In genomic region chr2:75692369-75692768, GRCm38 (mm10) we compare ENCODE assay signal across 25 mouse cellular contexts. TPM values are rescaled to one million over a fixed set of nuclear protein-coding genes. Genes with fewer than 3 reads are reported as not detected.
DNase-seq lines count a peak whose midpoint lies in the region; ATAC-seq and TF ChIP-seq lines count a peak whose summit lies in the region.
"Had no signal": no experiment of that assay in that cellular context is flagged by ENCODE, and none has a peak within 500 bp of the region (broad histone marks: within the 10 kb centered on the region; RNA-seq: fewer than 3 reads in every experiment).

No protein-coding gene starts in this region.

- no peak overlapping the region for H3K9ac ChIP-seq in heart, adult 2 months (ENCODE audit: low read depth, low read length)
- peak overlapping the region; percentile 34; the same call in 1 of the 2 replicates for H3K9ac ChIP-seq in heart, embryonic 14.5 days (ENCODE audit: low read length)
- H3K9ac ChIP-seq in heart, postnatal 0 days (replicated peaks; ENCODE audit: low read depth, low read length): 0 out of 2 replicates have a peak overlapping the region, but pooled peaks have one; percentile 9
- H3K9ac ChIP-seq in forebrain, embryonic 13.5 days: no peak overlapping the region
- H3K9ac ChIP-seq: embryonic facial prominence, embryonic 12.5 days; forebrain, embryonic 15.5 days; hindbrain, embryonic 15.5 days; limb, embryonic 13.5 days; lung, embryonic 15.5 days; midbrain, embryonic 12.5 days; neural tube, embryonic 13.5 days had no signal

- ATAC-seq in heart, embryonic 14.5 days (ENCODE audit: insufficient number of reproducible peaks, insufficient read depth, low FRiP score, low read depth): no peak
- no peak for ATAC-seq in heart, postnatal 0 days (ENCODE audit: insufficient read depth, low read depth)
- no peak for ATAC-seq in forebrain, embryonic 13.5 days
- ATAC-seq: forebrain, embryonic 15.5 days; Patski had no signal

- TF ChIP-seq EP300 in heart, adult 2 months (IDR thresholded peaks at IDR 0.05; ENCODE audit: insufficient read depth, low read depth, low read length): no peak
- TF ChIP-seq EP300 in heart, postnatal 0 days (IDR thresholded peaks at IDR 0.05; ENCODE audit: low read depth): no peak

- no peak overlapping the region for H3K4me3 ChIP-seq in heart, adult 2 months
- H3K4me3 ChIP-seq in heart, embryonic 14.5 days (ENCODE audit: control insufficient read depth in 1 of 2, insufficient read depth in 1 of 2, low read depth in 1 of 2, low read length in 2 of 2): no peak overlapping the region
- no peak overlapping the region for H3K4me3 ChIP-seq in brown adipose tissue, adult 24 weeks (ENCODE audit: insufficient read depth, low read depth, low read length)
- H3K4me3 ChIP-seq in heart, postnatal 0 days (ENCODE audit: low read depth, low read length): no peak overlapping the region
- no peak overlapping the region for H3K4me3 ChIP-seq in forebrain, embryonic 13.5 days
- H3K4me3 ChIP-seq: embryonic facial prominence, embryonic 12.5 days; forebrain, embryonic 15.5 days; hindbrain, embryonic 10.5 days; hindbrain, embryonic 15.5 days; limb, embryonic 13.5 days; lung, embryonic 15.5 days; midbrain, embryonic 12.5 days; neural tube, embryonic 13.5 days had no signal

- H3K4me1 ChIP-seq in heart, adult 2 months (ENCODE audit: control insufficient read depth, insufficient read depth, low read length): peaks cover 53% of the 10 kb centered on the region
- peaks cover 38 to 81% of the 10 kb centered on the region in 2 experiments for H3K4me1 ChIP-seq in heart, embryonic 14.5 days (ENCODE audit: control insufficient read depth in 2 of 2, insufficient read depth in 2 of 2, low read length in 2 of 2)
- H3K4me1 ChIP-seq in brown adipose tissue, adult 24 weeks (ENCODE audit: control insufficient read depth, insufficient read depth, insufficient read length, low read length): peaks cover 62% of the 10 kb centered on the region
- peaks cover 77% of the 10 kb centered on the region for H3K4me1 ChIP-seq in heart, postnatal 0 days (ENCODE audit: control insufficient read depth, insufficient read depth)
- 0 out of 2 replicates have a peak, but pooled peaks cover 5% of the 10 kb centered on the region for H3K4me1 ChIP-seq in forebrain, embryonic 13.5 days
- H3K4me1 ChIP-seq: forebrain, embryonic 15.5 days; hindbrain, embryonic 15.5 days had no signal

- TF ChIP-seq POLR2A in heart, adult 2 months (IDR thresholded peaks at IDR 0.05; ENCODE audit: insufficient read depth, low read depth, low read length): no peak

- H3K79me2 ChIP-seq in heart, adult 2 months (replicated peaks; ENCODE audit: control insufficient read depth, insufficient read depth, low read length): peaks cover 14% of the 10 kb centered on the region

- no peak for DNase-seq in heart, adult 2 months
- DNase-seq in heart, postnatal 10 days: no peak
- DNase-seq in heart, postnatal 25 days (ENCODE audit: low spot score): no peak
- no peak for DNase-seq in heart, postnatal 0 days (ENCODE audit: low spot score)
- DNase-seq: adrenal gland, postnatal 14 days; cerebellum, adult 11-12 months; cerebellum, adult 9-11 months; embryo, embryonic 11 days; kidney, adult 9 months; kidney, postnatal 10 days; thymus, adult 2 months; thymus, postnatal 36 days had no signal

- intact Hi-C loops in heart, adult 2 months (cut with DNase I): no loop called here
- intact Hi-C loops in heart, postnatal 10 days (cut with DNase I): no loop called here
- intact Hi-C loops in heart, postnatal 25 days (cut with DNase I): no loop called here

- no peak overlapping the region for H3K4me2 ChIP-seq in heart, embryonic 14.5 days (ENCODE audit: low read length)
- no peak overlapping the region for H3K4me2 ChIP-seq in heart, postnatal 0 days (ENCODE audit: low read depth, low read length)
- no peak overlapping the region for H3K4me2 ChIP-seq in forebrain, embryonic 13.5 days
- H3K4me2 ChIP-seq: embryonic facial prominence, embryonic 12.5 days; forebrain, embryonic 15.5 days; hindbrain, embryonic 15.5 days; limb, embryonic 13.5 days; liver, embryonic 11.5 days; lung, embryonic 15.5 days; midbrain, embryonic 12.5 days; neural tube, embryonic 13.5 days had no signal

- whole genome bisulfite sequencing in heart, adult 2 months: 67% methylated on average over 6 of the region's 6 CpGs
- 76% methylated on average over 6 of the region's 6 CpGs for WGBS in heart, embryonic 14.5 days
- WGBS in heart, postnatal 0 days: 68% methylated on average over 6 of the region's 6 CpGs
- WGBS in forebrain, embryonic 13.5 days: 91% methylated on average over 6 of the region's 6 CpGs

- no peak for TF ChIP-seq CTCF in heart, adult 2 months (IDR thresholded peaks at IDR 0.05)
- no peak for TF ChIP-seq CTCF in heart, postnatal 0 days (IDR thresholded peaks at IDR 0.05; ENCODE audit: low read depth)

- no peaks in the 10 kb centered on the region for H3K9me3 ChIP-seq in heart, embryonic 14.5 days (ENCODE audit: control insufficient read depth, low read length)
- no peaks in the 10 kb centered on the region for H3K9me3 ChIP-seq in heart, postnatal 0 days (replicated peaks; ENCODE audit: control insufficient read depth, low read length)
- no peaks in the 10 kb centered on the region for H3K9me3 ChIP-seq in forebrain, embryonic 13.5 days (replicated peaks)
- H3K9me3 ChIP-seq: embryonic facial prominence, embryonic 12.5 days; forebrain, embryonic 15.5 days; hindbrain, embryonic 10.5 days; hindbrain, embryonic 15.5 days; limb, embryonic 13.5 days; lung, embryonic 15.5 days; midbrain, embryonic 12.5 days; neural tube, embryonic 13.5 days had no signal

- peaks cover 61% of the 10 kb centered on the region for H3K36me3 ChIP-seq in heart, adult 2 months (ENCODE audit: control insufficient read depth, insufficient read depth, low read length)
- 0 out of 2 replicates have a peak, but pooled peaks cover 8% of the 10 kb centered on the region for H3K36me3 ChIP-seq in heart, embryonic 14.5 days (ENCODE audit: control insufficient read depth, insufficient read depth, low read length)
- no peaks in the 10 kb centered on the region for H3K36me3 ChIP-seq in heart, postnatal 0 days (replicated peaks; ENCODE audit: control insufficient read depth, insufficient read depth, low read length)
- H3K36me3 ChIP-seq in forebrain, embryonic 13.5 days (ENCODE audit: poor library complexity, severe bottlenecking): no peaks in the 10 kb centered on the region
- H3K36me3 ChIP-seq: embryonic facial prominence, embryonic 12.5 days; forebrain, embryonic 15.5 days; hindbrain, embryonic 10.5 days; hindbrain, embryonic 15.5 days; midbrain, embryonic 12.5 days; neural tube, embryonic 13.5 days had no signal

- H3K27ac ChIP-seq in heart, adult 2 months: peak overlapping the region; percentile 8
- H3K27ac ChIP-seq in heart, embryonic 14.5 days (replicated peaks in 1 of 2; ENCODE audit: control insufficient read depth in 1 of 2, insufficient read depth in 1 of 2, low read depth in 2 of 2, low read length in 2 of 2): peak overlapping the region; percentile 29 to 56; a peak in 2 of 4 replicates
- peak overlapping the region; percentile 7; the same call in 1 of the 2 replicates for H3K27ac ChIP-seq in brown adipose tissue, adult 24 weeks (replicated peaks; ENCODE audit: low read depth, low read length)
- H3K27ac ChIP-seq in heart, postnatal 0 days (ENCODE audit: low read depth): peak overlapping the region; percentile 36
- no peak overlapping the region for H3K27ac ChIP-seq in forebrain, embryonic 13.5 days
- H3K27ac ChIP-seq: embryonic facial prominence, embryonic 12.5 days; forebrain, embryonic 15.5 days; hindbrain, embryonic 10.5 days; hindbrain, embryonic 15.5 days; limb, embryonic 13.5 days; lung, embryonic 15.5 days; midbrain, embryonic 12.5 days; neural tube, embryonic 13.5 days had no signal

- H3K27me3 ChIP-seq in heart, adult 2 months (ENCODE audit: control insufficient read depth, insufficient read depth, low read length): no peaks in the 10 kb centered on the region
- H3K27me3 ChIP-seq in heart, embryonic 14.5 days (ENCODE audit: control insufficient read depth, insufficient read depth, low read length): no peaks in the 10 kb centered on the region
- H3K27me3 ChIP-seq in heart, postnatal 0 days (ENCODE audit: control insufficient read depth, insufficient read depth, low read length): no peaks in the 10 kb centered on the region
- H3K27me3 ChIP-seq in forebrain, embryonic 13.5 days: no peaks in the 10 kb centered on the region
- H3K27me3 ChIP-seq: embryonic facial prominence, embryonic 12.5 days; forebrain, embryonic 15.5 days; hindbrain, embryonic 15.5 days; limb, embryonic 13.5 days; lung, embryonic 15.5 days; midbrain, embryonic 12.5 days; neural tube, embryonic 13.5 days; Patski had no signal

RNA-seq across cellular contexts. Expression of gene Nfe2l2, which starts 12.1 kb away (rescaled TPM):
- 10 to 100 TPM; 56.2 to 67.1 TPM for total RNA-seq in heart, adult 2 months (2021)
- 36.5 and 52.4 TPM in 2 replicates for polyA plus RNA-seq in heart, adult 2 months (2012; rRNA removed)
- total RNA-seq in heart, postnatal 10 days (2021): 10 to 100 TPM; 63.5 to 64.6 TPM
- polyA plus RNA-seq in heart, embryonic 14.5 days (2014; fragmentation: Nextera tagmentation; extraction: Ambion mirVana): 52.5 and 55.3 TPM in 2 replicates
- total RNA-seq in heart, postnatal 25 days (2021): 10 to 100 TPM; 56.8 to 72.0 TPM
- polyA plus RNA-seq in brown adipose tissue, adult 24 weeks (2012; ENCODE audit: insufficient read depth, insufficient read length, missing spikeins): 50.2 and 50.6 TPM in 2 replicates
- total RNA-seq in heart, postnatal 0 days (2014; rRNA removed; ENCODE audit: low replicate concordance): 47.1 and 55.2 TPM in 2 replicates
- polyA plus RNA-seq in heart, postnatal 0 days (2015; fragmentation: Nextera tagmentation; extraction: Ambion mirVana): 50.1 and 50.4 TPM in 2 replicates
- 15.6 and 15.9 TPM in 2 replicates for polyA plus RNA-seq in forebrain, embryonic 13.5 days (2015; fragmentation: Nextera tagmentation; extraction: Ambion mirVana)

RNA-seq across cellular contexts. Expression of gene Hnrnpa3, which starts 33.3 kb away (rescaled TPM):
- total RNA-seq in heart, adult 2 months (2021): 100 to 1,000 TPM; 177 to 180 TPM
- 18.5 and 44.9 TPM in 2 replicates for polyA plus RNA-seq in heart, adult 2 months (2012; rRNA removed)
- total RNA-seq in heart, postnatal 10 days (2021): 100 to 1,000 TPM; 336 to 360 TPM
- polyA plus RNA-seq in heart, embryonic 14.5 days (2014; fragmentation: Nextera tagmentation; extraction: Ambion mirVana): 121 and 134 TPM in 2 replicates
- 100 to 1,000 TPM; 159 to 193 TPM for total RNA-seq in heart, postnatal 25 days (2021)
- polyA plus RNA-seq in brown adipose tissue, adult 24 weeks (2012; ENCODE audit: insufficient read depth, insufficient read length, missing spikeins): 58.7 and 106 TPM in 2 replicates
- total RNA-seq in heart, postnatal 0 days (2014; rRNA removed; ENCODE audit: low replicate concordance): 26.0 and 33.9 TPM in 2 replicates
- 93.6 and 102 TPM in 2 replicates for polyA plus RNA-seq in heart, postnatal 0 days (2015; fragmentation: Nextera tagmentation; extraction: Ambion mirVana)
- 354 and 365 TPM in 2 replicates for polyA plus RNA-seq in forebrain, embryonic 13.5 days (2015; fragmentation: Nextera tagmentation; extraction: Ambion mirVana)

Comparison
In these comparisons a context has a peak if more than half of its experiments do, and no peak if none do; other contexts are left out.
1. H3K9ac ChIP-seq: peak in heart, embryonic 14.5 days (single experiment) and heart, postnatal 0 days (single experiment); none in heart, adult 2 months (single experiment) and forebrain, embryonic 13.5 days (single experiment).